Mouse (Mus musculus) retina, embryonic 14.5 days (tissue): ENCODE results near the gene Stxbp4.
A peak's percentile ranks its signal among the peaks of the same experiment; 100 is the strongest.

ENCODE experiments used
- DNase-seq: peaks from one replicate; pipeline ENCODE4 v3.0.0-alpha.2; 2015; ENCODE audit warnings: low spot score

Gene Stxbp4

DNA sequence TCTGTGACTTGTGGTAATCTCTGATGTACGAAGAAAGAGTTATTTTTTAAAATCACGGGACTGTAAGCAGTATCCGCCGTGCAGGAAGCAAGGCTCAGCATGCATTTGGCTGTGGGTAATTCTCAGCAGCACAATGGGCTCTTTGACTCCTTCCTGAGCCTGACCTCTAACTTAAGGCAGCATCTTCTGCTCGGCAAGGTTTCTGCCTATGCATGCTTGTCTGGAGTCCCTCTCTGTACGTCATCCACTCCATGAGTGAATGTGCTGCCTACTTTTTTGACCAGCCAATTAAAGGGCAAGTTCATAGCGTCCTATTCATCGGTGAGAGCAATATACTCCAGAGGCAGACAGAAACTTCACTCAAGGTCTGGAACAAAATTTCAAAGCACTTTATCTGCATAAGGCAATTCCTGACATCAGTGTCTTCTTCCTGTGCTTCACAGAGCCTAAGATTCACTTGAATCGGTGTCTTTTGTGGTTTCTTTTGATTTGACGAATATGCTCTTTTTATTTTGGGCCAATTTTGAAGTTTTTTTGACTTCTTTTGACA lies 173.8 kb downstream of the Stxbp4 start:
- no peak for DNase-seq

DNA sequence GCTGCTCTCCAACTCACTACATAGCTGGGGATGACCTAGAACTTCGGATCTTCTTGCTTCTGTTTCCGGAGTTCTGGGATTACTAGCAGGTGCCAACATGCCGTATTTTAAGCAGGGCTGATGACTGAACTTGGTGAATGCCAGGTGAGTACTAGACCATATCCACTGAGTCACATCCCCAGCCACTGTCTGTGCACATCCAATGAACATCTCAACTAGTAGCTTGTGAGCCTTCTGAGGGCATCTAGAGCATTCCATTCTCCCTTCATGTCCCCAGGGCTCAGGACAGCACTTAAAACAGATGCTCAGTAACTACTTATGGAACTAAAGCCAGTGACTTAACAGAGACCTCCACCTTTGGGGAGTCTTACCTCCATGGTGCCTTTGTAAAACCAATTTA lies 177.4 kb downstream of the Stxbp4 start:
- DNase-seq = no peak

DNA sequence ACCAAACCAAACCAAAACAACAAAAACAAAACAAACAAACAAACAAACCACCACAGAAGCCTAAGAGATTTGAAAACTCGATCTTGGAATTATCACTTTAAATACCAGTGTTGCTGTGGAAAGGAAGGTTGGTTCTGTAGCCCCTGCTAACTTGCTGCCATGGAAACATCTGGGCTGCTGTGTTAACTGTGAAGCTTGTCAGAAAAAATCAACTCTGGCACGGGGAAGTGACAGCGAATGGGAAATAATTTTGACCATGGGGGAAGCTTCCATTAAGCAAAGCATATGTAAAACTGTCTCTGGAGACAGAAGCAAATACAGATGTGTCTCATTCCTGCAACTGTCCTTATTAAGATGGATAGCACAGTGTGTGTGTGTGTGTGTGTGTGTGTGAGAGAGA lies 185.8 kb downstream of the Stxbp4 start:
- DNase-seq = peak; percentile 11

DNA sequence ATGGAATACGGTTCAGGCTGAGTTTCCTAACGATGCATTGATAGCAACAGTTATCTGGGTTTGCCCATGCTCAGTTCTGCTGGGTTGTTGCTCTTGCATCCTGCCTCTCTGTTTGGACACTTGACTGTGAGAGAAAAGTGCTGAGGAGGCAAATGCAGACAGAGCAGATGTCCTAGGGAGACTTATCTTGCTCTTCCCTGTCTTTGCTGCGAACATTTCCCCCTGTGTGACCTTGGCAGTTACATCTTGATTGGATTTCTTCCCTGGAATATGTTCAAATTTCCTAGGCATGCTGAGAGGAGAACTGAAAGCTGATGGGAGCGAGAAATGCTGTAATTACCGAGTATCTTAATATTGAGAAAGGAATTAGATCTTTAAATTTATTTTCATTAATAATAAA lies 186.4 kb downstream of the Stxbp4 start:
- DNase-seq = no peak

DNA sequence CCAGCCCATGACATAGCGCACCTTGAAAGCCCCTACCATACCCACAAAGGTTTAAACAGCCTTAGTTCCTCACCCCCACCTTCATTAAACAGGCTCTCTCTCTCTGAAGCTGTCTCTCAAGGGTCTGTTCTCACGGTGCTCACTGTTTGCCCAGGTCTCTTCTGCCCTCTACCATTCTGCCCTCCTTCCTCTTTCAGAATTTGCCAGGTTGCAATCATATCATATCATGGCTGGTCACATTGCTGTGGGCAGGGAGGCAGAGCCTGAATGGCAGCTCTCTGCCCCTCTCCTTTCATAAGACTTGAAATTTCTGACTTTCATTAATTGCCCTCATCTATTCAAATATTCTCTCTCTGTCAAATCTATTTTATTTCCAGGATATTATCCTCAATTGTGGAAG lies 195.4 kb downstream of the Stxbp4 start:
- no peak for DNase-seq

DNA sequence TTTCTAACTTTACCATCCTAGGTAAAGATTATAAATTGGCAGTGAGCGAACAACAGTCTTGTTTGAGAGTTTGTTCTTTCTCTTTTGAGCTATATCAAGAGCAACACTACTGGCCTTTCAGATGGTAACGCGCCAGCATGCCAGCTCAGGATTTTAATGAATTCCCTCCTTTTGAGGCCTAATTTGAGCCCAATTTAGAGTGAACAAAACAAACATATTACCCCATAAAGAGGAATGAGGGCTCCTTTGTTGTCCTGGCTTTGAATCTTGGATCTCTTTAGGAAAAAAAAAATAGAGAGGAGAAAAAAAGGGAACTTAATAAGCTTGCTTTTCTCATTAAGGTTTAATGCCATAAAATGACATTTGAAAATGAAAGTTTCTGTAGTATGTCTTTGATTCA lies 197.0 kb downstream of the Stxbp4 start:
- no peak for DNase-seq

DNA sequence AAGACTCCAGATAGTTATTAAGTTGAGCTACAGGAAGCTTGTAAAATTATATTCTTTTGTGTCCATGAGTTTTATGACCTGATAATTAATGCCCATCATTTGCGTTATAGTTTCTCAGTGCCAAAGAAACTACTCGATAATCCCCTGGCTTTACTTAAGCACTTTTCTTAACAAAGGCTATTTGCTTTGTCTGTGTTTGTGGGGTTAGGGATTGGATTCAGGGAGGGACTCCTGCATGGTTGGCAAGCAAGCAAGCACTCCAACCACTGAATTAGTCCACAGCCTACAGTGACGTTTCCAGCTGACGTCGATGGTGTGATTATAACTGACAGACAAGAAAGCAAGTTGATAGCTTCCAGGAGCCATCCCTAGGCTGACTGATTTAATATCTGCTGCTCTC lies 199.1 kb downstream of the Stxbp4 start:
- DNase-seq = no peak
